Mouse (Mus musculus): ENCODE measurements around the gene Ttl.

DNA sequence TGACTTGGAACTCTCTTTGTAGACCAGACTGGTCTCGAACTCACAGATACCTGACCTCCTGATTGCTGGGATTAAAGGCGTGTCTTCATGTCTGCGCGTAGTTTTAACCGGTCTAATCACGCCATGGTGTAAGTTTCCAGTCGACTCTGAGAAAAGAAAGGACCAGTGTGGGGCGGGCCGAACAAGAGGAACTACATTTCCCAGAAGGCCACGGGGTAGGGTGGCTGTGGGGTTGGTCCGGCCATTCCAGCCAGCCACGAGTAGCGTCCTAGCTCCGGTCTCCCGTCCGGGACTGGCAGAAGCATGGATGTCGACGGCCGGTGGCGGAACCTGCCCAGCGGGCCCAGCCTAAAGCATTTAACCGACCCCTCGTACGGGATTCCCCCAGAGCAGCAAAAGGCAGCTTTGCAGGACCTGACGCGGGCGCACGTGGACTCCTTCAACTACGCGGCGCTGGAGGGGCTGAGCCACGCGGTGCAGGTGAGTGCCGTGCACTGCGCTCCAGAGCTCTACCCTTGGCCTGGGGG is 35.1 kb downstream of the Ttl start, which contains the start of gene Polr1b:
- TF ChIP-seq POLR2A (IDR thresholded peaks at IDR 0.05; ENCODE audit: control insufficient read depth, extremely low read depth, insufficient read depth, low read length, poor library complexity) (no peak), CTCF (IDR thresholded peaks at IDR 0.05; ENCODE audit: borderline replicate concordance, control insufficient read depth, extremely low read depth, insufficient read depth, low read length, poor library complexity) (peak; percentile 50; the same call in 1 of the 2 replicates)
